Mouse (Mus musculus): ENCODE measurements at regions not wholly inside any gene's neighbourhood (a gene's known extent, or its start where the extent isn't known, plus 50 kb on each side); places are given as distances from the start of the nearest gene placed in this dataset.
A peak's percentile ranks its signal among the peaks of the same experiment; 100 is the strongest.

DNA sequence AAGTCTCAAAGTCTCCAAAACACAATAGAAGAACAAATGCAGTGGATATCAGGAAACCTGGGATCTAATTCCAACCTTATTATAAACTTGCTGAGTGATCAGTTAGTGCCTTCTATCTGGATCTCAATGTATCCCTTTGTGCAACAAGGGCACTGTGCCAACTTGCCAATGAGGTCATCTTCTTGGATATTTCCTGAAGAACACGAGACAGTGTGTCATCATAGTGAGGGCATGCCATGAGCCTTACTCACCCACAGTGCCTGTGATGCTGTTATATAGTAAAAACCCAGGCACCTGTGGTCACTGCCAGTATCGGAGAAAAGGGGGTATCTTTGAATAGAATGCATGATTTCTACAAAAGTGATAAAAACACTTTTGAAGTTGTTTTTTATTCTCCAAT is 60.2 kb upstream of the Cd34 start:
- DNase-seq: no peak

GRCm38 (mm10) chr1:194879324-194880233 is 59.0 kb upstream of the Cd34 start:
- DNase-seq: peak; percentile 94

DNA sequence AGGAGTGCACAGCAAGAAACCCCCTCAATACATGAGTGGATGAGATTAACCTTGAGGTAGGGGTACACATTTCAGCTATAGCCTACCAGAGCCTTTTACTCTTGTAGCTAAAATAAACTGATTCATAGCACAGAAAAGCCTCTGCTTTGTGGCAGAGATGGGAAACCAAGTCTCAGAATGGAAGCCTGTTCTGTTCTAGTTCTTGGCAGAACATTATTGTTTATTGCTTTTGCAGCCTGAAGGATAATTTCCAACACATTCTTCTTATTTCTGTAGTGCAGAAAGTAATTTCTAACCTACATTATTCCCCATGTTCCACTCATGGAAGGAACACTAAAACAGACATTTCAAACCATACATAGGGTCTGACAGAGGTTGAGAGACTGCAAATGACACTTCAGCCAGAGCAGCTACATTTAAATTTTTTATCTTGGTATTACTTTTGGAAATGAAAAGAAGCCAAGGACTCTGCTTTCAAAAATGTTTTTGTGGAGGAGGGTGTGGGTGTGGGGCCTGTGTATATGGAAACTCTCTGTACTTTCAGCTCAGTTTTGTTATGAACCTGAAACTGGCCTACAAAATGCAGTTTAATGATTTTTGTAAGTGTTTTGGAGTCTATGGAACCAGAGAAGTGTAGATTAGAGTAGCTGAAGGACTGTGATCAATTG is 56.9 kb upstream of the Cd34 start:
- DNase-seq: peak; percentile 40

DNA sequence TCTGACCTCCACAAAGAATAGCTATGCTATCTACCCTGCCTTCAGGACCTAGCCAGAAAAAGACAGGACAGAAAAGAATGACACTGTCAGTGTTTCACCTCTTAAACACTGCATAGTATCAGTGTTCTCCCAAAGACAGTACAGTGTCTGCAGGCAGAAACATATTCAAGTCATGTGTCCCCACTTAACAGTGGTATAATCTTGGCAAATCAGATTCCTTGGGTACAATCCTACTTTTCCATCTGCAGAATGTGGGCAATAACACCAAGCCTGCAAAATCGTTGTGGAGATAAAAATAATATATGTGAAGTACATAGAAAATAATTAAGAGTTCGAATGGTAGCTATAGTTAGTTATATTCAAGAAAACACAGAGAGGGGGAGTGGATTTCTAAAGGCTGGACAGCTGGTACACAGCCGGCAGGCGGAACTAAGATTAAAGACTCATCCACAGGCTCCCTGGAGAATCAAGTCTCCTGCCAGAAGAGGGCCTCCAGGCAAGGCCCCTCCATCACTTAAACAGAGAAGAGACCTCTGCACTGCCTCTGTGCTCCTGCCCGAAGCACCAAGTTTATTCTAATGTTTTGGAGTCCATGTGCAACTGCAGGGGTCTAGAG is 53.4 kb upstream of the Cd34 start:
- peak; percentile 75 for DNase-seq

- DNase-seq: peak; percentile 86
Observed at GRCm38 (mm10) chr1:194885687-194886077, 52.9 kb upstream of the Cd34 start.
